ENCODE assay signal across 10 mouse cellular contexts in genomic region chr15:82929595-82929994, GRCm38 (mm10). TPM values are rescaled to one million over a fixed set of nuclear protein-coding genes. Genes with fewer than 3 reads are reported as not detected.
A peak's percentile ranks its signal among the peaks of the same experiment; 100 is the strongest.
DNase-seq lines count a peak whose midpoint lies in the region; ATAC-seq and TF ChIP-seq lines count a peak whose summit lies in the region.
"Had no signal": no experiment of that assay in that cellular context is flagged by ENCODE, and none has a peak within 500 bp of the region (broad histone marks: within the 10 kb centered on the region; RNA-seq: fewer than 3 reads in every experiment).

No protein-coding gene starts in this region.

- H3K9me3 ChIP-seq in heart, embryonic 13.5 days: no peaks in the 10 kb centered on the region
- H3K9me3 ChIP-seq in hindbrain, embryonic 13.5 days: no peaks in the 10 kb centered on the region
- H3K9me3 ChIP-seq in stomach, embryonic 16.5 days (replicated peaks; ENCODE audit: control insufficient read depth, low read length): no peaks in the 10 kb centered on the region
- H3K9me3 ChIP-seq: stomach, embryonic 15.5 days had no signal

- no peak overlapping the region for H3K4me3 ChIP-seq in heart, embryonic 13.5 days
- H3K4me3 ChIP-seq in hindbrain, embryonic 13.5 days: no peak overlapping the region
- no peak overlapping the region for H3K4me3 ChIP-seq in stomach, embryonic 16.5 days (replicated peaks; ENCODE audit: low read length)
- H3K4me3 ChIP-seq in left cerebral cortex, adult 2 months: no peak overlapping the region
- H3K4me3 ChIP-seq: stomach, embryonic 15.5 days had no signal

- peaks cover 73% of the 10 kb centered on the region for H3K4me1 ChIP-seq in heart, embryonic 13.5 days
- H3K4me1 ChIP-seq in hindbrain, embryonic 13.5 days (replicated peaks): peaks cover 96% of the 10 kb centered on the region
- H3K4me1 ChIP-seq in stomach, embryonic 16.5 days (ENCODE audit: control insufficient read depth, insufficient read depth, low read length): peaks cover 65% of the 10 kb centered on the region

- no peak overlapping the region for H3K27ac ChIP-seq in heart, embryonic 13.5 days (replicated peaks)
- H3K27ac ChIP-seq in hindbrain, embryonic 13.5 days: peak overlapping the region; percentile 86
- H3K27ac ChIP-seq in stomach, embryonic 16.5 days (ENCODE audit: low read length): no peak overlapping the region; the same call in 1 of the 2 replicates
- no peak overlapping the region for H3K27ac ChIP-seq in left cerebral cortex, adult 2 months

- peak overlapping the region; percentile 53; the same call in 1 of the 2 replicates for H3K9ac ChIP-seq in heart, embryonic 13.5 days
- H3K9ac ChIP-seq in hindbrain, embryonic 13.5 days: peak overlapping the region; percentile 49
- 0 out of 2 replicates have a peak overlapping the region, but pooled peaks have one; percentile 25 for H3K9ac ChIP-seq in stomach, embryonic 16.5 days (ENCODE audit: low read length)
- H3K9ac ChIP-seq: stomach, embryonic 15.5 days had no signal

- no peak for ATAC-seq in heart, embryonic 13.5 days (ENCODE audit: extremely low read depth, insufficient number of reproducible peaks, low FRiP score, low TSS enrichment)
- no peak for ATAC-seq in hindbrain, embryonic 13.5 days (ENCODE audit: low FRiP score)
- no peak for ATAC-seq in stomach, embryonic 16.5 days (ENCODE audit: insufficient read depth, low FRiP score)
- no peak for ATAC-seq in monocyte, adult 5-6 weeks (replicated peaks; ENCODE audit: insufficient number of reproducible peaks, low FRiP score, low TSS enrichment, poor library complexity, severe bottlenecking)

- H3K27me3 ChIP-seq in heart, embryonic 13.5 days (replicated peaks): peaks cover 74% of the 10 kb centered on the region
- peaks cover 44% of the 10 kb centered on the region for H3K27me3 ChIP-seq in hindbrain, embryonic 13.5 days
- H3K27me3 ChIP-seq in stomach, embryonic 16.5 days (ENCODE audit: control insufficient read depth, insufficient read depth, low read length): 0 out of 2 replicates have a peak, but pooled peaks cover 2% of the 10 kb centered on the region
- H3K27me3 ChIP-seq: CH12.LX; stomach, embryonic 15.5 days had no signal

- H3K36me3 ChIP-seq in heart, embryonic 13.5 days: no peaks in the 10 kb centered on the region
- no peaks in the 10 kb centered on the region for H3K36me3 ChIP-seq in hindbrain, embryonic 13.5 days
- no peaks in the 10 kb centered on the region for H3K36me3 ChIP-seq in stomach, embryonic 16.5 days (ENCODE audit: control insufficient read depth, insufficient read depth, low read length)
- H3K36me3 ChIP-seq: stomach, embryonic 15.5 days had no signal

- TF ChIP-seq CTCF in left cerebral cortex, adult 2 months (IDR thresholded peaks at IDR 0.05): no peak

- intact Hi-C loops in heart, postnatal 36 days (cut with DNase I): no loop called here
- intact Hi-C loops in left cerebral cortex, adult 2 months (cut with DNase I): no loop called here

- no peak for DNase-seq in heart, postnatal 36 days
- peak; percentile 78 to 79 for DNase-seq in right cerebral cortex, postnatal 10 days (ENCODE audit: low spot score in 2 of 2)
- DNase-seq in right cerebral cortex, adult 2 months (ENCODE audit: low spot score in 2 of 2): no peak
- no peak for DNase-seq in left cerebral cortex, adult 2 months (ENCODE audit: extremely low spot score in 1 of 2, low spot score in 2 of 2)

- no peak overlapping the region for H3K4me2 ChIP-seq in heart, embryonic 13.5 days
- peak overlapping the region; percentile 29 for H3K4me2 ChIP-seq in hindbrain, embryonic 13.5 days
- H3K4me2 ChIP-seq in stomach, embryonic 16.5 days (ENCODE audit: low read depth, low read length): no peak overlapping the region
- H3K4me2 ChIP-seq: stomach, embryonic 15.5 days had no signal

- WGBS in heart, embryonic 13.5 days: 40% methylated on average over 9 of the region's 9 CpGs
- 22% methylated on average over 9 of the region's 9 CpGs for WGBS in hindbrain, embryonic 13.5 days
- 35% methylated on average over 9 of the region's 9 CpGs for WGBS in stomach, embryonic 16.5 days

RNA-seq across cellular contexts. Expression of gene Tcf20, which starts 58.1 kb away (rescaled TPM):
- polyA plus RNA-seq in heart, embryonic 13.5 days (2015; fragmentation: Nextera tagmentation; extraction: Ambion mirVana): 4.6 and 4.8 TPM in 2 replicates
- total RNA-seq in heart, postnatal 36 days (2021): 10 to 100 TPM; 56.1 to 56.7 TPM
- polyA plus RNA-seq in hindbrain, embryonic 13.5 days (2015; fragmentation: Nextera tagmentation; extraction: Ambion mirVana): 11.8 and 12.6 TPM in 2 replicates
- polyA plus RNA-seq in stomach, embryonic 16.5 days (2015; fragmentation: Nextera tagmentation; extraction: Ambion mirVana): 7.1 and 8.0 TPM in 2 replicates
- total RNA-seq in monocyte, adult 5-6 weeks (2017): 77.4 to 104 TPM (median 81.3 TPM) in 3 replicates
- 100 to 1,000 TPM; 231 to 245 TPM for total RNA-seq in left cerebral cortex, adult 2 months (2021)

Comparison
In these comparisons a context has a peak if more than half of its experiments do, and no peak if none do; other contexts are left out.
1. DNase-seq: peak in right cerebral cortex, postnatal 10 days (2 of 2); none in heart, postnatal 36 days (0 of 2), right cerebral cortex, adult 2 months (0 of 2) and left cerebral cortex, adult 2 months (0 of 2).
2. Peak in every context shown above with its lines, with median percentiles within 50 percentile points of each other: H3K9ac ChIP-seq.